Mouse (Mus musculus): ENCODE measurements around the gene Tut7.
"Not testable (repeated sequence)": the region's sequence is repeated elsewhere in the genome, so short reads cannot be mapped to it uniquely, and the experiment has no call there.

Tut7 gene

DNA sequence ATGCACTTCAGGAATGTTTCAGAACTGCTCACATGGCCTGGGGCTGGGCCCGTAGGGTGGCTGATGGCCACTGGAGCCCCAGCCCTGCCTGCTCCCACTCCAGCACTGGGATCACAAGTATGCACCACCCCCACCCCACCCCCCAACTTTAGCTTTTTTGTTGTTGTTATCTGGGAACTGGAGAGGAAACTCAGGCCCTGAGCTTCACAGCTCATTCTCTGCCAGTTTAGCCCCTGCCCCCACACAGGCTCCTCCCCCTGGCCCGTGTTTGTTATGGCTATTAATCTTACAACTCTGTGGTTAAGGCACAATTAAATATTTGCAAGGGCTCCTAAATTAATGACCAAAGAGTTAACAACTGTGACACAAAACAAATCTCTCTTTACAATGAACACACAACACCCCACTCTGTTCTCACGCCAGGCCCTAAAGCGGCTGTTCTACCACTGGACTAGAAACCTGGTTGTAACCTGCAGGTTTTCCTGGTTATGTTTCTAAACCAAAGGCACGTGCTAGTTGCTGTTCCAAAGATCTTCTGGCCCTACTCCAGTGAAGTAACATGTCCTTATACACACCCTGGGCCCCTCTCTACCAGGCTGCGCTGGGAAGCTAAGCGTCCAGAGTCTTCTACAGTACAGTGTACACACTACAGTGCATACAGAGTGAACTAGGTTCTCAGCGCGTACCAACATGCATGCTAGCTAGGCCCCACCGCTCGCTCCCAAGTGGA, 56.0 kb downstream of the Tut7 start:
- DNase-seq (ENCODE audit: low spot score in 2 of 2), result no peak

DNA sequence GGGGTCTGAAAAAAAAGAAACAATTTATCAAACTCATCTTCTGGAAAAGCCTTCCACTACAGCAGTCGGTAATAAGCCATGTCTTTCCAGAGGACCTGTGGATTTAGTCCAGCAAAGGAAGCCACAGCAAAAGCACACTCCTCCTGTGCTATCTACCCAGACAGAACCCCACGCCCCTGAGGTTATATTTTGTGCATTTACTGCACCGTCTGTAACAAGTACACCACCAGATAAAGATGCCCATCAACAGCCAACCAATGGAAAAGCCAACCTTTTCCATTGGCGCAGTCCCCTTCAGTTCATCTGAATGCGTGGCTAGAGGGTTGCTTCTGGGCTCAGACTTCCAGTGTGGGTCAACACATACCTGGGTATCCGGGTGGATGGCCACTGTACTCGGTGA, 60.2 kb downstream of the Tut7 start:
- DNase-seq (ENCODE audit: low spot score in 2 of 2), result no peak

DNA sequence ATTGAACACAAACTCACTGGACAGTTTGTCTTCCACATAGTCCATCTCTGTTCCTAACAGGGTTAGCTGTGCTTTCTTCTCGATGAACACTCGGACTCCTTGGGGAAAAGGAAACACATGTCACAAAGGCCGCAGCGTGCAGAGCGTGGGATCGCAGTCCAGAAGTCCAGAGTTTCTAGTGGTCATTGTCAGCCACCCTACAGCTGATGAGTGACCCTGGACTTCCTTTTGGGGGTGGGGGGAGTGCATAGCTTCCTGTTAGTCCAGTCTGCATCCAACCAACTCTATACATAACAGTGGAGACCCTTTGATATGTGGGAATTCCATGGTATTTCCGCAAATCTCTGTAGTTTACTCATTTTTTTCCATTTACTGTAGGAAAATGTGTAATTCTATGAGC, 66.0 kb downstream of the Tut7 start:
- DNase-seq (ENCODE audit: low spot score in 2 of 2), result no peak

DNA sequence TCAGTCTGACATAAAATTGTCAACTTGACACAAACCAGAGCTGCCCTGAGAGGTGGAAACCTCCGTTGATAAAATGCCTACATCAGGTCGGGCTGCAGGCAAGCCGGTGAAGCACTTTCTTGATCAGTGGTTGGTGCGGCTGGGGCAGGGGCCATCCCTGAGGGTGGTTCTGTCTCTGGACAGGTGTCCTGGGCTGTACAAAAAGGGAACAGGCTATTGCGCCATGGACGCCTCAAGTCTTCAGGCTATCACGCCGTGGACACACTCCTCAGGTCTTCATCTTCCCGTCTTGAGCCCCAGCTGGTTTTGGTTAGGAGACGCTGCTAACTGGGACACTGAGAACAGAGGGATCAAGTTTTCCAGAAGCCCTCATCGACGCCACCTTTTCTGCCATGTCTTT, 72.6 kb downstream of the Tut7 start:
- no peak for DNase-seq (ENCODE audit: low spot score in 2 of 2)

DNA sequence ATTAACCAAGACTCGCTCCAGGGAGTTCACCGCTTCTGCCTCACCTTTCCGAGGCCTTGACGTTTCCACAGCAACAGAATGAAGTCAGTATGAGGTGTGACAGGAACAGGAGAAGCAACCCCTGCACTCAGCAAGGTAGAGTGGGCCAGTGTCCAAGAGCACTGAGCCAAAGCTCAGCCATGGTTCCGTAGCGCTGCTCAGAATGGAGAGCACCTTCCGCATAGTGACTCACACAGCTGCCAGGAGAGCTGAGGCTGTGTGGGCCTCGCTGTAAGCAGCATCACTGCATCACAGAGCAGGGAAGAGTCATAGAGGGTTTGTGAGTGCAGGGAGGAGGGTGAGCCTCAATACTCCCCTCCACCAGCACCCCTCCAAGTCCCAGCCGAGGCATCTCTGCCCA, 76.2 kb downstream of the Tut7 start, which contains the start of gene 1700014D04Rik:
Gene 1700014D04Rik, minus strand, starts transcription at position 42 of the 400 bp plus-strand sequence.
- peak in 1 of 2 experiments; percentile 74 for DNase-seq (ENCODE audit: low spot score in 2 of 2)

DNA sequence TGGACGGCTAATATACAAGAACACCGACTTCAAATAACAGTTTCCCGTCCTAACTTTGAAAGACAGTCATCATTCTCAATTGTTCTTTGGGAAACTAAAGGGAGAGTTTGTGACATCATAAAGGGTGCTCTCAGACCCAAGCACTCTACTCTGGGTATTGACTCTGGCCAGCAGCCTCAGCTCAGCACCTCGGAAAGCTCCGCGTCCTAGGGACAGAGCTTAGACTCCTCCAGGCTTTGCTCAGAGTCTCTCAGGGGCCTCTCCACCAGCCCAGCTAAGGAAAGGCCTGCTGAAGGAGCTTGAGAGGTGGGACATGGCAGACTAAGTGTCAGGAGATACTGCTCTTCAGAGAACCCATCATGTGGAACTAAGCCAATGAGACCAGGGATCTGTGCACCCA, 76.8 kb downstream of the Tut7 start:
- DNase-seq (ENCODE audit: low spot score in 2 of 2), result no peak

DNA sequence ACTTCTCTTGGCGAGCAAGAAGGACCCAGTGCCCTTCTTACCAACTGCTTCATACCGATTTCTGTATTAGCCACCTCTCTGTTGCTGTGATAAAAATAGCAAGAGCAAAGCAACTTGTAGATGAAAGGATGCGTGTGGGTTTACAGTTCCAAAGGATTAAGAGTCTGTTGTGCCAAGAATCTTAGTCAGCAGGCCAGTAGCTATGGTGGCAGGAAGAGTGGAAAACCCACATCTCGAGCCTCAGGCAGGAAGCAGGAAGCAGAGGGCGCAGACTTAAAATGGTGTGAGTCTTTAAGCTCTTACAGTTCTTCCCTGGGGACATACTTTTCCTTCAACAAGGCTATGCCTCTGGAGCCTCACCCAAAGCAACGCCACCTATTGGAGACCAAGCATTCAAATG, 77.5 kb downstream of the Tut7 start:
- DNase-seq (ENCODE audit: low spot score in 2 of 2), result no peak

DNA sequence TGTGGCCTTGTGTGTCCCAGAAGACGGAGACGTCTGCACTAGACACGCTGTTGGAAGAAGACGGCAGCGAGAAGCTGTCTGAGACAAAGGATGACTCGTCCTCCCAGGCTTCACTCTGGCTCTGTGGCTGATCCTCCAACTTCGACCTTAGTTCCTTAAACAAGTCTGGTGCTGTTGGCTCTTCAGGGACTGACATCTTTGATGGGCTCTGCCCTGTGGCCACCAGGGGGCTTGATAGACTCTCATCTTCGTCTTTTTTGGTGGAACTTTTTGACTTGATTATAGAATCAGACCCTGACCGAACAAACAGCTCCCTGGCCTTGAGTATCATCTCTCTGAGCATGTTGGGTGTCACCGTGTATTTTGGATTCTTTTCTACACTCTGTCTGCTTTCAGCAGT, 81.2 kb downstream of the Tut7 start:
- DNase-seq (ENCODE audit: low spot score in 2 of 2), result no peak

DNA sequence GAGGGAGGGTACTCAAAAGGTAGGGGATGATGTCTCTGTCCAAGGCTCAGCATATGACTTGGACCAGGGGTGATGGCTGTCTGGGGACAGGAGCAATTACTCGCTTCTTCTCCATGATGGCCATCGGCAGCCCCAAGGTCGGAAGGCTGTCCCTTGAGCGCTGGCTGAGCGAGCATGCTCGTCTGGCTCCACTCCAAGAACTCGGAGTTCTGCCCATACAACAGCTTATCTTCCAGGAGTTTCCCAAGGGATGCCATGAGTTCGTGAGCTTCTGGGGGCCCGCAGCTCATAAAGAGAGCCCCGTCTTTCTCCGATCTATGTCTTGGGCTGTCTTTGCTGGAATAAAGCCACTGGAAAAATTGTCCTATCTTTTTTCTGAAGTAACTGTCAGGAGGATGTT, 81.9 kb downstream of the Tut7 start:
- DNase-seq (ENCODE audit: low spot score in 2 of 2), result no peak

DNA sequence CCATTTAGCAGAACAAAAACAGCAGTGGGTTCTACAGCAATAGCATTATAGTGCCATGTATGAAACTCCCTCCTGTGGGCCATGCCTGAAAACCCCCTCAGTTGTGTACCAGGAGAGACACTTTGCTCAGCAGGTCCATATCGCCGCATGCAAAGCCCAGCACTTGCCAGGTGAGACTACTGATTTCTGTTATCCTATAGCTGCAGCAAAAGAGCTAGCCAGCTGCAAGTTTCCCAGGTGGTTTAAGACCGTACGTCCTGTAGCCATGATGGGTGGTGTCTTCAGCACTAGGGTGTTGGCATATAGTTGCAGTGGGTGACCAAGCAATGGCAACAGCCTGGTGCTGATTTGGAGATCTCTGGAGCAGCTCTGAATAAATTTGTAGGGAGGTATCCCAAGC, 83.5 kb downstream of the Tut7 start:
- DNase-seq (ENCODE audit: low spot score in 2 of 2), result no peak

DNA sequence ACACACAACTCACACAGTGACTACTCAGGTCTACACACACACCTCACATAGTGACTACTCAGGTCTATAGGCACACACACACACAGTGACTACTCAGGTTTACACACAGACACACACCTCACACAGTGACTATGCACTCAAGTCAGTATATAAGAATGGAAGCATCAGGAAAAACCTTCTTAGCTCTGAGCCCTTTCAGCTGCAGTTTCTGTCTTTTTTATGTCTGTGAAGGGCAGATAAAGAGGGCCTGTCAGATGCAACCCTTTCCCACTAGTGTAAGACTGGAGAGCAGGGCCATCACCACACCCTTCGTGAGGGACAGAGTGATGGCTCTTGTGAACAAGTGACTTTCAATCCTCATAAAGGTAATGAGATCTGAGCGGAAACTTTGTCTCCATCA, 84.5 kb downstream of the Tut7 start:
- no peak for DNase-seq (ENCODE audit: low spot score in 2 of 2)

DNA sequence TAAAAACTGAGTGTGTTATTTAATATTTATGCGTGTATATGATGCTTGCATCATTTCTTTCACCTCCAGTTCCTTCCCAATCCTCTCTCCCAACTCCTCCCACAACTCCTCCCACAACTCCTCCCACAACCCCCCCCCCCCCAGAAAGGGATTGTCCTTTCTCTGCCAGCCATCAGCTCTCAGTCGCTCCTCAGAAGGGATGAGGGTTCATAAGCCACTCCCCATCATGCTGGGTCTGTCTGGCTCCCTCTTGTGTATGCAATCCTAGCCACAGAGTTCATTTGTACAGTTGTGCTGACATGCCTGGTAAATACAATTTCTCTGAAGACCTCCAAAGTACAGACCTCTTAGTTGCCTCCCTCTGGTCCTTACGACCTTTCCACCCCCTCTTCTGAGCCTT, 87.8 kb downstream of the Tut7 start:
- no peak for DNase-seq (ENCODE audit: low spot score in 2 of 2)

DNA sequence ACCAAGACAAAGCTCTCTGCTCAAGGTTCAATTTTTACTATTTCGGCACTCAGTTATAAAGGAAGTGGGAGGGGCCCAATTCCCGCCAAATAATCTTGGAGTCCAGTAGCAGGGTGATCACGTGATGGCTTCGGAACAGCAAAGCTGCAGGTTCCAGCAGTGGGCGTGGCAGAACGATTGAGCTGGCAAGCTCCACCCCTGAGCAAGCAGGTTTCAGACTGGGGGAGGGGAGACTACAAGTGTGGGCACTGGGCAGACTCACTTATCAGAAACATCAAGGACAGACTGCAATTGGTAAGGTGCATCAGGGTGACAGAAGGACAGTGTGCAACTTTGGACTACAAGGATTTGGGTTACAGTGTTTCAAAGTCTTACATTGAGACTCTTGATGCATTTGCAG, 88.6 kb downstream of the Tut7 start:
- not testable (repeated sequence) for DNase-seq (ENCODE audit: low spot score in 2 of 2)

DNA sequence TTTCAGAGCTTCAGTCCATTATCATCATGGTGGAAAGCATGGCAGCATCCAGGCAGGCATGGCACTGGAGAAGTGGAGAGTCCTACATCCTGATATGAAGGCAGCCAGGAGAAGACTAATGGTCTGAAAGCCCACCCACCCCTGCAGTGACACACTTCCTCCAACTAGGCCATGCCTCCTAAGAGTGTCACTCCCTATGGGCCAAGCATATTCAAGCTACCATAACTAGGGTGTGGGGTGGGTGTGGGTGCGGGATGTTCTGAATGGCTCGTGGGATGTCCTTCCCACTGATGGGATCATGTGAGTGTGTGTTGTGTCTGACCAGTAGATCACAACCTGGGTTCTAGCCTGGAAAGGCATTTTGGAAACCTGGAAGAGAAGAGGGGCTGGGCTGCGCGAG, 89.0 kb downstream of the Tut7 start:
- DNase-seq (ENCODE audit: low spot score in 2 of 2), result no peak

DNA sequence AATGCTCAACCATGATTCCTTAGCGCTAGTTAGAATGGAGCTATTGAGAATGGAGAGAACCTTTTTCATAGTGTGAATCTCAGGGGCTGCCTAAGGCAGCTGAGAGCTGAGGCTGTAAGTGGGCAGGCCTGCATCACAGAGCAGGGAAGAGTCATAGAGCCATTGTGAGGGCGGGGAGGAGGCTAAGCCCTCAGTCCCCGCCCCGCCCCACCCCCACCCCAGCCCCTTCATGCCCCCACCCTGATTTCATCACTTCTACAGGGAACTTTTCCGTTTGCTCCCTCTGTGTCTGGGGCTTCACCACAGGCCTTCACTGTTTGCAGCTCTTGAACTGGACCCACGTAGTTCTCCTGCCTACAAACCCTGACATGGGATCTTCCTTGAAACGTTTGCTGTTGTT, 91.3 kb downstream of the Tut7 start, which contains the start of gene Spata31d1d:
Gene Spata31d1d, minus strand, starts transcription at position 101 of the 400 bp plus-strand sequence.
- DNase-seq (ENCODE audit: low spot score in 2 of 2), result no peak

DNA sequence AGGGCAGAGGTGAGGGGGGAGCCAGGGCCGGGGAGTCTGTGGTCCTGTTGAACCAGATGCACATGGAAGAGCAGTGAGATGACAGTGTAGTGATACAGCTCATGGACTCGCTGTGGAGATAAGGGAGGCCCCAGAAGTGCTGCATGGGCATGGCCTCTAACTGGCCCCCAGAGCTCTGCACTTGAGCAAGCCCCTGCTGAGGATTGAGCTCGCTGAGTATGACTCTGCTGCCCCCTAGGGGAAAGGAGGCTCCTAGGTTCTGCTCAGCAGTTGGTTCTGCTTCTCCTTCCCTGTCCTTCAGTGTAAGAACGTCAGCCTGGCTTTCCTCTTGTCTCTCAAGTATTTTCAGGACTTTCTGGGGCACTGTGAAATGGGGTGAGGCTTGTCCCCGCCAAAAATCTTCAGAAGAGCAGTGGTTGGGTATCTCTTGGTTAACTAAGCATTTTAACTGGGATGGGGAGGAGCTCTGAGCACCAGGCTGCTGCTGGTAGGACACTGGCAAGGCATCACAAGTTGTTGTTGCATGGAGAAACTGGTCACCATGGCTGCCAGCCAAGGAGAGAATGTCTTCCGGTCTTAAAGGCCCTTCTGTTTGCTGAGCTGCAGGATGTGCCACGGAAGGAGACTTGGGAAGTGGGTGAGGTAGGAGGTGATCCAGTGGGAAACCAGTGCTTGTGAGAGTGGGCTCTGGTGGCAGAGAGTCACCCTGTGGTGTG, 94.4 kb downstream of the Tut7 start:
- peak; percentile 48 to 91 for DNase-seq (ENCODE audit: low spot score in 2 of 2)

DNA sequence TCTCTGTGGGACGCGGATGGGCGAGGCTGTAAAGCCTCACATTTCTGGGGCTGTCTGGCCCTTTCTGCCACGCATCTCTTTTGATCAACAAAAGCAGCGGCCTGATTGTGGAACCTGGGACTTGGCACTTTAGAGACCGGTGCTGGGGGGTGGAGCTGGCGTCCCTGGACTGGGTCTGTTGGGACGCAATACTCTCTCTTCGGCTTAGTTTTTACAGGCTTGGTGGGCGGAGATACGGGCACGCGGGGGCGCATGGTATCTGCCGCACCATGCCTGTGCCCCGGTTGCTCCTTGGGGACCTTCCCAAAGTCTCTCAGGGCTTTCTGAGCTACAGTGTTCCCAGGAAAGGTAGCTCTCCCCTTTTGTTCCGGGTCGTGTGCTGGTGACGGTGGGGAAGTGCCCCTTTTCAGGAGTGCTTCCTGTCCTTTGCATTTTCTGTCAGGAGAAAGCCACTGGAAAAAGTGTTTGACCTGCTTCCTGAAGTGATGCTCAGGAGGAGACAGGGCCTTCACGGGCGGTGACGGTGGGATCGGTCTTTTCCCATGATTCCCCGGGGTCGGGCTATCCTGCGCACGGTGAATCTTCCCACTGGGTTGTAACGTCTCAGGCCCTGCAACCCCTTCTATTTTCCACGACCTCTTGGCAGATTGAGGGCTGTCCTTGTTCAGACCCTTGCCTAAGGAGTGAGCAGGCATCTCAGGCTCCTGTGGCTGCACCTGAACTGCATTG, 96.6 kb downstream of the Tut7 start:
- DNase-seq (ENCODE audit: low spot score in 2 of 2), result no peak

DNA sequence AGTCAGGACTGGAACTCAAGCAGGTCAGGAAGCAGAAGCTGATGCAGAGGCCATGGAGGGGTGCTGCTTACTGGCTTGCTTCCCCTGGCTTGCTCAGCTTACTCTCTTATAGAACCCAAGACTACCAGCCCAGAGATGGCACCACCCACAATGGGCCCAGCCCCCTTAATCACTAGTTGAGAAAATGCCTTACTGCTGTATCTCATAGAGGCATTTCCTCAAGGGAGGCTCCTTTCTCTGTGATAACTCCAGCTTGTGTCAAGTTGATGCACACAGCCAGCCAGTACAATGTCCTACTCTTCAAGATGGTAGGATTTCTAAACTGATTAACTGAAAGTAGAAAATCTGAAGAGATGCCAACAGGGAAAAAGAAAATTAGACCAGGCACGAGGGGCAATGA, 100.9 kb downstream of the Tut7 start:
- DNase-seq (ENCODE audit: low spot score in 2 of 2), result not testable (repeated sequence)

All from left cerebral cortex, adult 9 months (tissue).